Mouse (Mus musculus): ENCODE measurements at regions not wholly inside any gene's neighbourhood (a gene's known extent, or its start where the extent isn't known, plus 50 kb on each side); places are given as distances from the start of the nearest gene placed in this dataset.

- peak in 1 of 2 experiments; percentile 14 for DNase-seq (ENCODE audit: low spot score in 2 of 2)
Measured at GRCm38 (mm10) chr15:61599734-61600133, 676.9 kb upstream of the A1bg start.

DNA sequence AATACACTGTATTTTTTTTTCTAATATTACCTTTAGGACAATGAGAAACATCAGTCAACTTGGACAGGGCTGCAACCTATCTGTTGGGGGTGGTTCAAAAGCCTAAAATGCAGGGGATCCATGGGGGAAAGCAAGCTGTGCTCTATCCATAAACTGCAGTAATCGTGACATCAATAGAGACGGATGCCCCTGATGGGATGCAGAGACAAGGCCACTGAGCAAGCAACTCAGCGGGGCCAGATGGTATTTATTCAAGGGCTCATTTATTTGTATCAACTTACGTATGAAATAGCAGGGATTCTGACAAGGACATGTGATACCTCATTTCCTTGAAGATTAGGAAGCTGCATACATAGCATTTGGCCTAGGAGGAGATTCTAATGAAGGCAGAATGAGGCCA is 673.5 kb upstream of the A1bg start:
- no peak for DNase-seq (ENCODE audit: low spot score in 2 of 2)

GRCm38 (mm10) chr15:61588956-61589355 is 666.1 kb upstream of the A1bg start:
- DNase-seq (ENCODE audit: low spot score in 2 of 2) = no peak

- DNase-seq (ENCODE audit: low spot score in 2 of 2) = no peak
Measured at GRCm38 (mm10) chr15:61582335-61582734, 659.5 kb upstream of the A1bg start.

- DNase-seq (ENCODE audit: low spot score in 2 of 2) = no peak
Measured at GRCm38 (mm10) chr15:61563347-61563746, 640.5 kb upstream of the A1bg start.

DNA sequence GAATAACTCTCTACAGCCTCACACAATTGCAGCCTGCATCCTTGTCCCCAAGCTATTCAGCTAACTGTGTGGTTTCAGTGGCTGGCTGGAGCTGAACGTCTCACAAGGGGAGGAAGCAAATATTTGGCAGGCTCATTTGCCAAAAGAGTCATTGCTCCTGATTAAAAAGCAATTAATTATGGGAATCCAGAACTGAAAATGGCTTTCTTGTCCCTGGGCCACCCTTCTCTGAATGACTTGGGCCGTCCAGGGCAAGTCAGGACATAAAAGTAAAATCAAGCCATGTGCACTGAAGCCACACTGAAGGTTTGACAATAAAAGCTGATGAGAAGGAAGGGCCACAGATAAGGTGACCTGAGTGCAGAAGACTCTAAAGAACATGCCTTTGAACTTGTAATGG is 639.4 kb upstream of the A1bg start:
- no peak for DNase-seq (ENCODE audit: low spot score in 2 of 2)

DNA sequence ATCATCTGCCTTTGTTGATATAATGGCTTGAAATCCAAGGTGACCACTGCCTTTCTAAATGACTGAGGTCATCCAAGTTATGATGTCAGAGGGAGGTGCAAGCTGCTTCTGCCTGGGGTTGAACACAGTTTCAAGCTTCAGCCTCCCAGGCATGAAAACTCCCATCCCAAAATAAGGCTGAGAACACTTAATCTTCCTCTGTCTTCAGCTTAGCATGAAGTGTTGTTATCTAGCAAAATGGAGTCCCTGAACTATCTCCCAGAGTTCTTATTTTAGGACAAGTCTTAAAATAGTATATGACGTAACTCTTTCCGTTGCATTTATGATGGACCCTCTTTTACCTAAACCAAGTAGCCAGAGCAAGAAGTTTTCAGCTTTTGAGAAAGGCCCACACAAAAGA is 631.1 kb upstream of the A1bg start:
- DNase-seq (ENCODE audit: low spot score in 2 of 2) = no peak

- no peak for DNase-seq (ENCODE audit: low spot score in 2 of 2)
Measured at GRCm38 (mm10) chr15:61553081-61553680, 630.4 kb upstream of the A1bg start.

DNA sequence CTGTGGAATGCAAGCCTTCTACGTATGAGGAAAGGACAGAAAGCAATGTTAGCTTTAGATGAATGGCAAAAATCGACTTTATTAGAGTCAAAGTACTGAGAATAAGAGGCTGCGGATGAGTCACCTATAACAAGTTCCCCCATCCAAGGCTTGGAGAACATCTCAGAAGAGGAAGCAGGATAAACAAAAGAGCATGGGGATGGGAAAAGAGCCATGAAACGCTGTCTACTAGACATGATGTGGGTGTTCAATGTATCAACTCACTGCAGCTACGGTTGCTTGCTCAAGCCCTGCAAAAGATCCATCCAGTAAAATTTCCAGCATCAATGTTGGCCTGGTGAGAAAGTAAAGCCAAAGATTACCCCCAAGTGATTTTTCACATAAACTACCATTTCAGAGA is 628.4 kb upstream of the A1bg start:
- peak in 1 of 2 experiments; percentile 8 for DNase-seq (ENCODE audit: low spot score in 2 of 2)

GRCm38 (mm10) chr15:61548400-61548799 is 625.6 kb upstream of the A1bg start:
- DNase-seq (ENCODE audit: low spot score in 2 of 2) = no peak

GRCm38 (mm10) chr15:61546608-61547007 is 623.8 kb upstream of the A1bg start:
- no peak for DNase-seq (ENCODE audit: low spot score in 2 of 2)

- no peak for DNase-seq (ENCODE audit: low spot score in 2 of 2)
Measured at GRCm38 (mm10) chr15:61544074-61544473, 621.3 kb upstream of the A1bg start.

DNA sequence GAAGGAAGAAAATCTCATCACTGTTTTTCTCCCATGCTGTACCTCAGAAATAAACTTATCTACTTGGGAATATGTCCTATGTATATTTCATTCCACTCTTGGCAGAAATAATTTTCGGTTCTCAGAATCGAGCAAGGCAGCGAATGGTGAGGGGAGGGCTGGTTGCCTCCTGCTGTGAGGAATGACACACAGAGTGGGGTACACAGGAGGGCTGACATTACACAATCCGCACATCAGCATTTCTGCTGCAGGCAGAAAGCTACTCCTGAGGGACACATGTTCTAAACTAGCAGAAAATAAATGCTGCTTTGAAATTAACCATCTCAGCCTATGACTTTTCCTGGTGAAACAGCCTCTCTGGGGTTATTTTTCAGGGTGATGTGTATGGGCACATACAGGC is 618.8 kb upstream of the A1bg start:
- DNase-seq (ENCODE audit: low spot score in 2 of 2) = no peak

GRCm38 (mm10) chr15:61540753-61541421 is 618.1 kb upstream of the A1bg start:
- DNase-seq (ENCODE audit: low spot score in 2 of 2) = no peak

DNA sequence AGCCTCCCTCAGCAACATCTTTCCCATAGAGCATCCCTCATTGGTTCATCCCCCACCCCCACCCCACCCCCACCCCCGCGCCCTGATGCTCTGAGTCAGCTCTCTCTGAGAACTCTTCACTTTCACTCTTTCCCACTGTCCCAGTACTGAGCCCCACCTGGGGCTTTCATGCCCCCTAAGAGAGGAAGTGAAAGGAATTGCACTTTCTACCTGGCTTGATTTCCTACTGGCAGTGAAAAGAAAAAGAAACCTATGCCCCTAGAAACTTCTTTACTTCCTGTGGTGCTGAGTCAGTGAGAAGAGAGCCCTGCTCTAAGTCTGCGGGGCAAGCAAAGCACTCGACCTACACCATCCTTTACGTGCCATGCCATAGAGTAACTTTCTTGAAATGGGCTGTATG is 616.1 kb upstream of the A1bg start:
- DNase-seq (ENCODE audit: low spot score in 2 of 2) = no peak

DNA sequence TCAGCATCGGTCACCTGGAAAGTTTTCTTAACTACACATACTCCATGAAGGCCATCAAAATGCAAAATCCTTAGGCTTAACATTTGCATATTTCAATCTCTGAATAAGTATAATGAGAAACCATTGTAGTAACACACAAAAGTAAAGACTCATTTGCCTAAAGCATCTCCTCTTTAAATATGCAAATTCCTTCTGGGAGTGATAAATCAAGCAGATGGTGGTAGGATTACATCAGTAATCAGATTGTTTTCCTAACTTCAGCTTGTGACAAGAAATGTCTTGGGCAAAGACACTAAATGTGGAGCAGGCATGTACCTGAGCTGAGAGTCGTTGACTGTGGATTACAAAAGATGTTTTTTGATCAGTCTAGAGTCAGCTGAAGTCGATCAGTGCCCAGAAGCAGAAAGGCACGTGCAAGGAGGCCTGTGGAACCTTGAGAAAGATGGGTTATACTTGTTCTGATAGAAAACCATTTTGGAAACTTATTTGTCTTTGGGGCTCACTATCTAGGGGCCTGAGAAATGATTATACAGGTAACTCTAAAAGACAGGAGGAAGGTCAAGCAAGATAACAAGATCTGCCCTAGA is 615.5 kb upstream of the A1bg start:
- DNase-seq (ENCODE audit: low spot score in 2 of 2) = no peak

DNA sequence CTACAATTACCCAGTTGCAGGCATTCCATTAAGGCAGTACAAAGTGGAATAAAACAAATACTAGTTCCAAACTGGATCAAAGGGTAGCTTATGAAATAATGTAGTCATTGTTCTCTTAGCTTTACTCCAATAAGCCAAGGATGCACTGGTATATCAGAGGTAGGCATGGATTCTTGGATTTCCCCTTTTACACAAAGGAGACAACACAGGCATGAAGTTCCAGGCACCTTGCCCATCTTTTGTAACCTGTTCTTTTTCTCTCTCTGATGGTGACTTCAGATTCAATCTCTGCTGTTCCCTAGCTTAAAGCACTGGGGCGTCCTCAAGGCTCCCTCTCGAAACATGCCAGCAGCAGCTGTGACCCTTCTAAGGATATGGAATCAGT is 613.5 kb upstream of the A1bg start:
- no peak for DNase-seq (ENCODE audit: low spot score in 2 of 2)

DNA sequence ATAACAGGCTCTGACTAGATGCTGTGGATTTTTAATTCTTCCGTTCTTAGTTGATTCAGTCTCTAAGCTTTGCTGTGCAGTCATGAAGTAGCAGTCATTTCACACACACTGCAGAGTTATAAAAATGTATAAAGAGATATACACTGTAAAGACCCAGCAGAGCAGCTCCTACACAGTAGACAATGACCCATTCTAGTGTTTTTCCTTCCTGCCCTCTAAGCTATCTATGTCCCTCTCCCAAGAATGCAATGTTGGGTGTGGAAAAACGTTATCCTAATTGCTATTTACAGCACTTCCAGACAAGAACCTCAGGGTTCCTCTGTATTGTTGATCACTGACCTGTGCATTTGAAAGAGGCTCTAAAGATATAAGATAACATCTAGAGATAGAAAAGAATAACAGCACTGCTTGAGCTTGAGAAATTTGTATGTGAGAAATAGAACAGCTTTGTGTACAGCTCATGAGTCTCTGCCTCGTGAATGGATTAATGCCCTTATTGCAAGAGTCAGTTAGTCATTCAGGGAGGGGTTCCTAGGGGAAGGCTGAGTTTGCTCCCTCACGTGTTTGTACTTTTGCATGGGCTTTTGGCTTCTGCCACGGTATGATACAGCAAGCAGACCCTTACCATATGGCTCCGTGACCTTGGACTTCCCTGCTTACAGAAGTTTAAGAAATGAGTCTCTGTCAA is 613.0 kb upstream of the A1bg start:
- no peak for DNase-seq (ENCODE audit: low spot score in 2 of 2)

- DNase-seq (ENCODE audit: low spot score in 2 of 2) = no peak
Measured at GRCm38 (mm10) chr15:61535180-61535579, 612.4 kb upstream of the A1bg start.

DNA sequence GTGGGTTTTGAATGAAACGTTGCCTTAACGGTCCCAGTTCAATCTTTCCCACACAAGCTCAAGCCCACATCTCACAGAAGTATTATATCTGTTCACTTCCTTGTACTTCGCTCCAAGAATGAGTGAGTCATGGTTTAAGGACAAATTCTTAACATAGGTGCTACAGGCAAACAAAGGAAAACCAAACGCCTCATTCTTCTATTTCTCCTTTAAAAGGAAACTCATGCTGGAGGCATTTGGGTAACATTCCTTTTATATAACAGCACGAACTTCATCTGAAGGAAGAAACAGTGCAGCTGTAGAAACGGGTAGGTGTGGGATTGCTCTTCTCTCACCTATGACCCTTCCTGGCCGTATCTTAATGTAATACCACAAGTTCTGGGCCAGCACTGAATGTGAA is 610.0 kb upstream of the A1bg start:
- no peak for DNase-seq (ENCODE audit: low spot score in 2 of 2)

DNA sequence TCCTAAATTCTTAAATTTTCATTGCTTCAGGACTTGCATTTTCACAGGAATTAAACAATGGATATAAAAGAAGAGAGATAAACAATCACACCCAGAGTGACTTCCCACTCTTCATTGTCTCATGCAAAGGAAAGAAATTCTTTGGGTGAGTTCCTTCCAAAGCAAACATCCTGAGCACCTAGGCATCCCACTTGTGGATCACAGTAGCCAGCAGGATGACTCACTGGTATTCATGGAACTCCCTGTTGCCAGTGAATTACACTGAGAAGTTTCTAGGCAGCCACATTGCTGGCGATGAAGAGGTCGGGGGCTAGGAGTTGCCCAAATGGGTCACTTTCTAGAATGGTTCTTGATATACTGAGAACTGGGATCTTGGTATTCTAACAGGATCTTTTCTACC is 609.2 kb upstream of the A1bg start:
- DNase-seq (ENCODE audit: low spot score in 2 of 2) = no peak

DNA sequence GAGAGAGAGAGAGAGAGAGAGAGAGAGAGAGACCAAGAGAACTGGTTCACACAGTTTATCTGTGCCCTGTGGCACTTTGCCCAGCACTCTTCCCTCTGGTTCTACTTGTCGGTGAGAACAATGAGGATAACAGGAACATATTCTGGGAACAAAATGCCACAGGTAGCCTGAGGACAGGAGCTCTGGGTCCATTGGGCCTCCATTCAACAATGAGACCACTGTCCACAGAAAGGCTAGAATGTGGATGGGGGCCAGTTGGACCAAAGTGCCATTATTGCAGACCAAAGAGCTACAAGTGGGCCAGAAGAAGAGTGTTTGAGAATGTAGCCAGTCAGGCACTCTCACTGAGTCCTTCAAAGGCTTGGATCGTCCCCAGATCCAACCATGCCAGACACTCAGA is 600.2 kb upstream of the A1bg start:
- peak in 1 of 2 experiments; percentile 9 for DNase-seq (ENCODE audit: low spot score in 2 of 2)

DNA sequence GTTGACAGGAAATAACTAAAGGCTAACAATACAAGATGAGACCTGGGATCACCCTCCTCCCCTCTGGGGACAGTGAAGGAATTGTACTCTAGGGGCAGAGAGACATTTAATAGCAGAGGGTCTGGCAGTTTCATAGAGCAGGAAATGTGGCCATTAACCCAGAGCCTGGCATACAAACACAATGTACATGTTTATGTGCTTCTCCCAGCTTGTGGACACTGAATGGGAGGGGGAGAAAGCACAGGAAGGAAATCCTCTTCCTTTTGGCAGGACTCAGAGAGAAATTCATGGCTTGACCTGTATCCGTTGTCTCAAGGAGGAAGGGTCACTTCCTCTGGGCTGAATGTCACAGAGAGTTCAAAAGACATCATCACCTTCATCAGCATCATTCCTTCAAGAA is 594.5 kb upstream of the A1bg start:
- no peak for DNase-seq (ENCODE audit: low spot score in 2 of 2)

Measured in left cerebral cortex, adult 8-10 months (tissue).